Mouse (Mus musculus): ENCODE measurements at regions not wholly inside any gene's neighbourhood (a gene's known extent, or its start where the extent isn't known, plus 50 kb on each side); places are given as distances from the start of the nearest gene placed in this dataset.

- Histone ChIP-seq H3K4me3 (no peak overlapping the region), H3K4me1 (no peaks in the 10 kb centered on the region), H3K27ac (no peak overlapping the region), H3K9me3 (no peaks in the 10 kb centered on the region), H3K36me3 (no peaks in the 10 kb centered on the region), H3K27me3 (ENCODE audit: insufficient read depth, poor library complexity, severe bottlenecking) (no peaks in the 10 kb centered on the region)
- WGBS = 47% methylated on average over 2 of the region's 2 CpGs
- no peak for DNase-seq (ENCODE audit: low spot score)
These were observed 530.2 kb downstream of the Tmem38b start for GRCm38 (mm10) chr4:54356041-54356427.

DNA sequence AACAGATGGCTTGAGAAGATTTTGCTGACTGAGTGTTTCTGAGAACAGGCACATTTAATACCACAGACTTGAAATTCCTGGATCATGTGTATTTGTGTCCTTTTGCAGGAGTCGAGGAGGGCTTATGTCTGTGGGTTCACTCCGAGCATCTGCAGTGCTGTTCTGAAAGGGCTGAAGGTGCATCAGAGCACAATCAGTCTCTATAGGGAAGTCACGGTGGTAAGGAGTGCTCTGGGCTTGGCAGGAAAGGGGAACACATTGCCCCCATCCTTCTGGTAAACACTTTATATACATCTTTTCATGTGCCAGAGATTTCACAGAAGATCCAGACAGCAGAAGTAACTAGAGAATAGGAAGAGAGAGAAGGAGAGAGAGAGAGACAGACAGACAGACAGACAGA is 545.1 kb downstream of the Tmem38b start:
- no peaks in the 10 kb centered on the region for H3K27me3 ChIP-seq (ENCODE audit: insufficient read depth, poor library complexity, severe bottlenecking)
- WGBS = 66% methylated on average over 3 of the region's 3 CpGs
- H3K27ac ChIP-seq = no peak overlapping the region
- no peaks in the 10 kb centered on the region for H3K36me3 ChIP-seq
- peaks cover 38% of the 10 kb centered on the region for H3K4me1 ChIP-seq
- no peaks in the 10 kb centered on the region for H3K9me3 ChIP-seq
- no peak for DNase-seq (ENCODE audit: low spot score)
- H3K4me3 ChIP-seq = no peak overlapping the region

DNA sequence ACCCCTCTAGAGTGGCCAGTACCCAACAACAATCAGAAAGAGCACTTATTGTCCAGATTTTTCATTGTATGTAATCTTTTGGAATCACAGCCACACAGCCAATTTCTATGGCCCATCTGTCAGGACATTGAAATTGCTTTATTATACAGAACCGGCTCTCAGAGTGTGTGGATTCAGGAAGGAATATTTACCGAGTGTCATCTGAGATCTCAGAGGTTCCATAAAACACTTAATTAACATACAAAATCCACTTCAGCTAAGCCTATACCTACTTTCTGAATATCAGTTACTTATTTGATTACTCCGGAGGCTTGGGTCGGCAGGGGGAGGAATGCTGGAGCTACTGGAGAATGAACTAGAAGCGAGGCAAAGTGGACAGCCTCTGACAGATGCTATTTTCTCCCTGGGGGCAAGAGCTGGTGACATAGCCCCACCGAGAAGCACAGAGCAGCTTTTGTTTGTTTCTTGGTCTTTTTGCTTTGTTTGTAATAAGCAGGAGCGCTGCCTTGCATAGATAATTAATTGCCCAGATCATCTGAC is 545.6 kb downstream of the Tmem38b start:
- Histone ChIP-seq H3K27me3 (ENCODE audit: insufficient read depth, poor library complexity, severe bottlenecking) (no peaks in the 10 kb centered on the region), H3K27ac (no peak overlapping the region), H3K9me3 (no peaks in the 10 kb centered on the region), H3K36me3 (no peaks in the 10 kb centered on the region), H3K4me1 (peaks cover 38% of the 10 kb centered on the region), H3K4me3 (no peak overlapping the region)
- 58% methylated on average over 7 of the region's 7 CpGs for WGBS
- no peak for DNase-seq (ENCODE audit: low spot score)

- Histone ChIP-seq H3K27ac (peak overlapping the region; percentile 80), H3K36me3 (no peaks in the 10 kb centered on the region), H3K4me1 (peaks cover 41% of the 10 kb centered on the region), H3K4me3 (0 out of 2 replicates have a peak overlapping the region, but pooled peaks have one; percentile 9), H3K27me3 (ENCODE audit: insufficient read depth, poor library complexity, severe bottlenecking) (no peaks in the 10 kb centered on the region), H3K9me3 (no peaks in the 10 kb centered on the region)
- 0% methylated on average over 2 of the region's 2 CpGs for WGBS
- peak; percentile 88 for DNase-seq (ENCODE audit: low spot score)
These were observed 547.8 kb downstream of the Tmem38b start for GRCm38 (mm10) chr4:54373606-54374005.

DNA sequence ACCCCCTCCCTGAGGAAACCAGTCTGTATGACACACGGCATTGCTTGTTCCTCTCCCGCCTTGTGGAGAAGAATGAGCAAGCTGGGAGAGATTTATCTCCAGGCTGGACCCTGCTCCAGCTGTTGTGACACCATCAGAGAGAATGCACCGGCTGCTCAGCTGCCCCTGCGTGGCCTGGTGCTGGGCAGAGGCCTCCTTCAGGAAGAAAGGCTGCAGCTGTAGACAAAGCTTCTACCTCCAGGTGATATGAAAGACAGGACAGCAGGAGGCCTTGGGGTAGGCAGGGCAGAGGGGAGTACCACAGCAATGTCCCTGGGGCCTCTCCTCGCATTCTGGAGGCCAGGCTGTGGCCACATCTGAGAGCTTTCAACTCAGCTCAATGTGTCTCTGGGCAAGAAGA is 548.6 kb downstream of the Tmem38b start:
- no peak for DNase-seq (ENCODE audit: low spot score)
- peaks cover 41% of the 10 kb centered on the region for H3K4me1 ChIP-seq
- H3K27me3 ChIP-seq (ENCODE audit: insufficient read depth, poor library complexity, severe bottlenecking) = no peaks in the 10 kb centered on the region
- H3K27ac ChIP-seq = peak overlapping the region; percentile 80
- H3K36me3 ChIP-seq = no peaks in the 10 kb centered on the region
- H3K4me3 ChIP-seq = no peak overlapping the region
- no peaks in the 10 kb centered on the region for H3K9me3 ChIP-seq
- WGBS = 7% methylated on average over 5 of the region's 5 CpGs

GRCm38 (mm10) chr4:54387460-54387859 is 557.4 kb upstream of the Zfp462 start:
- H3K9me3 ChIP-seq = no peaks in the 10 kb centered on the region
- H3K27me3 ChIP-seq (ENCODE audit: insufficient read depth, poor library complexity, severe bottlenecking) = no peaks in the 10 kb centered on the region
- DNase-seq (ENCODE audit: low spot score) = no peak
- H3K27ac ChIP-seq = peak overlapping the region; percentile 42
- no peak overlapping the region for H3K4me3 ChIP-seq
- H3K36me3 ChIP-seq = no peaks in the 10 kb centered on the region
- WGBS = 34% methylated on average over 6 of the region's 6 CpGs
- H3K4me1 ChIP-seq = peaks cover 21% of the 10 kb centered on the region

GRCm38 (mm10) chr4:54391536-54392208 is 553.2 kb upstream of the Zfp462 start:
- Histone ChIP-seq H3K4me1 (peaks cover 21% of the 10 kb centered on the region), H3K27ac (no peak overlapping the region), H3K9me3 (no peaks in the 10 kb centered on the region), H3K27me3 (ENCODE audit: insufficient read depth, poor library complexity, severe bottlenecking) (no peaks in the 10 kb centered on the region), H3K4me3 (no peak overlapping the region), H3K36me3 (no peaks in the 10 kb centered on the region)
- DNase-seq (ENCODE audit: low spot score) = no peak
- 34% methylated on average over 7 of the region's 7 CpGs for WGBS

GRCm38 (mm10) chr4:54406151-54406550 is 538.7 kb upstream of the Zfp462 start:
- H3K27me3 ChIP-seq (ENCODE audit: insufficient read depth, poor library complexity, severe bottlenecking) = no peaks in the 10 kb centered on the region
- no peaks in the 10 kb centered on the region for H3K4me1 ChIP-seq
- H3K4me3 ChIP-seq = no peak overlapping the region
- no peaks in the 10 kb centered on the region for H3K36me3 ChIP-seq
- H3K9me3 ChIP-seq = no peaks in the 10 kb centered on the region
- H3K27ac ChIP-seq = no peak overlapping the region
- DNase-seq (ENCODE audit: low spot score) = no peak
- WGBS = 90% methylated on average over 4 of the region's 4 CpGs

DNA sequence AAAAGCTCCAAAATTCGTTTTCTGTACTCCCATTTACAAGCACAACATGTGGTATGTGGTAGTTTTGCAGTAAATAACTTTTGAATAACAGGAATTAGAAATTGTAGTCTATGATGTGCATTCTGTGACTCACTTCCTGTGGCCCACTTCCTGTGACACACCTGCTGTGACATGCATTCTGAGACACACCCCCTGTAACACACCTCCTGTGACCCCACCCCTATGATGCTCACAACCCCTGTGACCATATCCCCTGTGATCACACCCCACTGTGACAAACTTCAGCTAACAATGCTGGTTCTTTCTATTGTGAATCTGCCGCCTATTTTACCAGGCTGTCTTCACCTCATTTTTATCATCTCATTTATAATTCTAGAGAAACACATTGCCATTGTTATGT is 536.9 kb upstream of the Zfp462 start:
- DNase-seq (ENCODE audit: low spot score) = no peak
- no peaks in the 10 kb centered on the region for H3K27me3 ChIP-seq (ENCODE audit: insufficient read depth, poor library complexity, severe bottlenecking)
- no peaks in the 10 kb centered on the region for H3K36me3 ChIP-seq
- no peak overlapping the region for H3K4me3 ChIP-seq
- no peak overlapping the region for H3K27ac ChIP-seq
- no peaks in the 10 kb centered on the region for H3K4me1 ChIP-seq
- 61% methylated on average over 2 of the region's 2 CpGs for WGBS
- H3K9me3 ChIP-seq = no peaks in the 10 kb centered on the region

GRCm38 (mm10) chr4:54430789-54431188 is 514.1 kb upstream of the Zfp462 start:
- Histone ChIP-seq H3K9me3 (no peaks in the 10 kb centered on the region), H3K27me3 (ENCODE audit: insufficient read depth, poor library complexity, severe bottlenecking) (no peaks in the 10 kb centered on the region), H3K4me1 (peaks cover under 1% of the 10 kb centered on the region; the same call in 1 of the 2 replicates), H3K27ac (no peak overlapping the region), H3K36me3 (no peaks in the 10 kb centered on the region), H3K4me3 (no peak overlapping the region)
- DNase-seq (ENCODE audit: low spot score) = no peak
- WGBS = 60% methylated on average over 3 of the region's 3 CpGs

DNA sequence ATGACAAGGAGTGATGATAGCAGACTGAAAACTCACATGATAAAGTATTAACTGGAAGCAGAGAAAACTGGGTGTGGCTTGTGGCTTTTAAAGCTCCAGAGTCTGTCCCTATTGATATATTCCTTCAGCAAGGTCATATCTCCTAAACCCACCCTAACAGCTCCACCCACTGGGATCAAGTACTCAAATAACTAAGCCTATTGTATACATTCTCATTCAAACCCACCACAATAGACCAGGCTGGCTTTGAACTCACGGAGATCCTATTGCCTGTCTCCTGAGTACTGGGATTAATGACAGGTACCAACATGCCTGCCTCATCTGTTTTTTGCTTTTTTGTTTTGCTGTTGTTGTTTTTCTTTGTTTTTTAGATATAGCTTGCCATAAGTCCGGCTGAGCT is 484.3 kb upstream of the Zfp462 start:
- DNase-seq (ENCODE audit: low spot score) = no peak
- H3K4me1 ChIP-seq = peaks cover 5% of the 10 kb centered on the region; the same call in 1 of the 2 replicates
- no peak overlapping the region for H3K4me3 ChIP-seq
- H3K27ac ChIP-seq = no peak overlapping the region
- H3K9me3 ChIP-seq = no peaks in the 10 kb centered on the region
- 78% methylated on average over 2 of the region's 2 CpGs for WGBS
- no peaks in the 10 kb centered on the region for H3K36me3 ChIP-seq
- H3K27me3 ChIP-seq (ENCODE audit: insufficient read depth, poor library complexity, severe bottlenecking) = no peaks in the 10 kb centered on the region

DNA sequence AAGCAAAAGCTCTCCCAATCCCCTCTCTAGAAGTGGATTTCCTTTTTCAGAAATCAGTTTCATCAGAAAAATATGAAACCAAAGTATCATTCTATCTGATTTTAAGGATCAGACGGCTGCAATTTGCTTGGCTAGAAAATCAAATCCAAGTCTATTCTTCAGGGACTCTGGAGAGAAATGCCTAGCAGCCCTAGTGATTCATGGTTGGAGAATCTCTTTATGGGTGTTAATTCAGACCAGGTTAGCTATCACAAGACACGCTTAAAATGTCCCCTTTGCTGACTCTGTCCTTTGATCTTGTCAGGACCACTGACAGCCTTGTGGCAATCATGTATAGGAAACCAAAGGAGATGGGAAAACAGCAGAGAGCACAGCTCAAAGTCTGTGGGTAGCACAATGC is 475.7 kb upstream of the Zfp462 start:
- Histone ChIP-seq H3K36me3 (no peaks in the 10 kb centered on the region), H3K27ac (no peak overlapping the region), H3K9me3 (no peaks in the 10 kb centered on the region), H3K27me3 (ENCODE audit: insufficient read depth, poor library complexity, severe bottlenecking) (no peaks in the 10 kb centered on the region), H3K4me1 (peaks cover 22% of the 10 kb centered on the region), H3K4me3 (no peak overlapping the region)
- WGBS = 66% methylated on average over 2 of the region's 2 CpGs
- no peak for DNase-seq (ENCODE audit: low spot score)

DNA sequence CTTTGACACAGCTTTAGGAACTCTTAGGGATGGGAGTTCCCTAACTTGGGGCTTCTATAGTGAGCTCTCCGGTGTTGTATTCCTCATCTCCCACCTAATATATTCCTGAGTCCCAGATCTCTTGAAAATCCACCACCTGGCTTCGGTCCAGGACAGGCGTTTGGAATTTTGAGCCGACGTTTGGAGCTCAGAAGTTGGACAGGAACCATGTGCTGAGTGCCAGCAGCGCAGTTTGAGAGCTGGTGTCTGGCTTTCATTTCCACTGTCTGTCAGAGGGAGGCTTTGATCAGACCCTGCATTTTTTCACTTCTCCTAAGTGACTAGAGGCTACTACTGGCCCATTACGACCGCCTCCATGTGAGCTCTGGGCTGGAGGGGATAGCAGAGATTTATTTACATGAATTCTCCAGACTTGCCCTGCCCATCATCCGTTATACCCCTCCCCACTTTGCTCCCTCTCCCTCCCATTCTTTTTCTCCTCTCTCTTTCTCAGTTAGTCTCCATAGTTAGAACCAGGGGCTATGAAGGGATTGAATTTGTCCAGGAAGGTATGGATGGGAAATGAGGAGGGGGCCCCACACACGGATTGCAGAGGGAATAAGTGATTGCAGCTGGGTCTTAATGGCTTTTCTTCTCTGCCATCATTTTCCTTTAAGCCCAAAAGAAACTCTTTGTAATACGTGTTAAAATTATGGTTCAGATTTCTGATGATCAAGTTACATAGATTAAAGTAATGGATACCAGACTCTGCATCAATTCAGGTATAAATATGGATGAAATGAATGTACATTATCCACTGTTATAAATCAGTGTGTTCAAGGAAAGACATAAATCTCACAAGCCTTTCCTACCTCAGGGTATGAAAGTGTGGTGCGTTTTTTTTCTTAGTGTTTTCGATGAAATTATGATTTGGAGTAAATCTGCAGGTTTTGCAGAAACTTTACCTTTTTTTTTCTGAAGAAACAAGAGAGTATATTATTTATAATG is 474.5 kb upstream of the Zfp462 start:
- 29% methylated on average over 13 of the region's 13 CpGs for WGBS
- no peaks in the 10 kb centered on the region for H3K27me3 ChIP-seq (ENCODE audit: insufficient read depth, poor library complexity, severe bottlenecking)
- H3K36me3 ChIP-seq = no peaks in the 10 kb centered on the region
- peaks cover 18% of the 10 kb centered on the region for H3K4me1 ChIP-seq
- H3K27ac ChIP-seq = peak overlapping the region; percentile 42
- no peaks in the 10 kb centered on the region for H3K9me3 ChIP-seq
- no peak overlapping the region for H3K4me3 ChIP-seq
- DNase-seq (ENCODE audit: low spot score) = peak; percentile 83

Data from heart, embryonic 10.5 days (tissue).